Mouse (Mus musculus): ENCODE measurements around the gene Lrrc8b.
A peak's percentile ranks its signal among the peaks of the same experiment; 100 is the strongest.

The Lrrc8b gene

GRCm38 (mm10) chr5:105484247-105484646 is 68.7 kb downstream of the Lrrc8b start:
- DNase-seq = no peak

DNA sequence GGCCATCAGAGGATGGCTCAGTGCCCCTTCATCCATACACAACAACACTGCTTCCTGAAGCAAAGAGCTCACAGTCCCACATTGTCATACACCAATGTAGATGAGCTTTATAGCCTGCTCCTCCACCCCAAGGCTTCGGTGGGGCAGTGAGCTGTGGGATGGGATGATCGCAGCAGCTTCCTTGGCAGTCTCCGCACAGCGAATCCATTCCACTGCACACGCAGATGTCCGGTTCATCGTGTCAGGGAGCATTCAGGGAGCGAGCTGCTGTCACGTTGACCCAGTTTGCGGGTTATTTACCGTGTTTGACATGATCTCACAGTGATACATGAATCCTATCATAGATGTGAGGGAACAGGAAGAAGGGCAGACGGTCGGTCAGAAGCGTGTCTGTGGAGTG is 69.3 kb downstream of the Lrrc8b start:
- DNase-seq = no peak

GRCm38 (mm10) chr5:105490211-105490610 is 74.6 kb downstream of the Lrrc8b start:
- no peak for DNase-seq

DNA sequence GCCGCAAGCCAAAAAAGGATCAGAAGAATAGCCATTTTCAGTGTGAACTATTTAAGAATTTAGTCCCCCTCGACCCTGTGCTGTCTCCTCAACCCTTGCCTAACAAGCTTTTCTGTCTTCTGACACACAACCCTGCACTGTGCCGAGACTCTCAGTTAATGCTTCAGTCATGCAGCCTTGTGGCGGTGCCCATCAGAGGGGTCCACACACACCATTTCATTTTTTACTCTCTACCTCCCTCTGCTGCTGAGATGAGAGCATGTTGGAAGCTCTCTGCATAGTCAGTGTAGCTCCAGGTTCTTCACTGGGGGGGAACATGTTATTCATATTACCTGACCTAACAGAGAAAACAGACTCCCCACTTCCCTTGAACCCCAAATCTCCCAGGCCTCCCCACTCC is 75.8 kb downstream of the Lrrc8b start:
- no peak for DNase-seq

- no peak for DNase-seq
Observed at GRCm38 (mm10) chr5:105492367-105493246, 77.0 kb downstream of the Lrrc8b start.

DNA sequence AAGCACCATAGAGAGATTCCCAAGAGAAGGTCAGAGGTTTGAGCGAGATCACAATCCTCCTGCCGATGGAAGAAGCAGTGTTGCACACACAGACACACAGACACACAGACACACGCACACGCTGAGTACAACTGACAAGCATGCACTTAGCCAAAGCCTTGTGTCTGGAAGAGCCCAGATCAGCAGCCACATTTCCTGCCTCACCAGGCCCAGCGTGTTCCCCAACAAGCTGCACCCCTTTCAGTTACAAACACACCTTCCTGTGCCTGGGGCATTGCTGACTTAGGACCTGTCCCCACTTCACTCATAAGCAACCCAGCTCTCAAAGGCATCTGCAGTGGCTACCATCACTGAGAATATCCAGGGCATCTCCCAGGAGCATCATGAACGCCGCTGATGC is 77.8 kb downstream of the Lrrc8b start:
- no peak for DNase-seq

DNA sequence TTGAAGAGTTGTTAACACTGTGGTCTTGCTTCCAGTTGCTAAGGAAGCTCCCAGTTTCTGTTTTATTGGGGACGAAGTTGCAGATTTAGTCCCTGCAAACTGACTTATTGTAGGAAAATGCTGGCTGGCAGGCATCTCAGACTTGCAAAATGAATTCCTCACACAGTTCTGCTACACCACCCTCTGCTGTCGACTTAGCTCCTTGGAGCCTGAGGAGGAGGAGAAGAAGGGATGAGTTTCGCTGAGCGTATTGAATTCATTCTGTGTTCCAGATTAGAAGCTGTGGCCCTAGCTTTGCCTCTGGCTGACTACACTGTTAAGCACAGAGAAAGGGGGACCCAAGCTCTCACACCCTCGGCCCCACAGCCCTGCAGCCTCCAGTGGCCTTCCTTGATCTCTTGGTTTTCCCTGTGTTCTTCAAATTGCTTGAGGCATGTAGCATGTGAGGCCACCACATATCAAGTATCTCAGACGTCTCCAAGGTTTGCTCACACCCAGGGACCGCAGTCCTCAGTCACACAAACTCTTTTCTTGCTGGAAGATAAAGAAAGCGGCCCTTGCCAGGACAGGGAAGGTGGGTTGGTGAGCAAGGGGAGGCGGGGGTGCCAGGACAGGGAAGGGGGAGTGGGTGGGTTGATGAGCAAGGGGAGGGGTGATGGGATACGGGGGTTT is 78.8 kb downstream of the Lrrc8b start:
- no peak for DNase-seq

- peak; percentile 79 for DNase-seq
Observed at GRCm38 (mm10) chr5:105494918-105495901, 79.6 kb downstream of the Lrrc8b start.

DNA sequence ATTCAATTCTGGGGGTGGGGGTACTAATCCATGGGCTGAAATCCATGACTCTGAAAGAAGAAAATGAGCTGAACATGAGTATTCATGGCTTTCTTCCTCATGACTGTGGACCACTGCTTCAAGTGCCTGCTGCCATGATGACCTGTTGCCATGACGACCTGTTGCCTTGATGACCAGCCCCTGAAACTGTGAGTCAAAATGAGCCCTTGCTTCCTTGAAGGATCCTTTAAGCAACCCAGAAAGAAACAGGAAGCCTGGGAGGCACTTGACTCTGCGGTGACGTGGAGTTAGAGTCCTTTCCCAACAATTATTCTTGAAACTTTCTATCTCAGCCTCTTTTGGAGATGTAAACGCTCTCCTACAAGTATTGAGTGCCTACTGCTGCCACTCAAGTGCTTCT is 80.6 kb downstream of the Lrrc8b start:
- DNase-seq = no peak

- no peak for DNase-seq
Observed at GRCm38 (mm10) chr5:105496586-105496985, 81.0 kb downstream of the Lrrc8b start.

- no peak for DNase-seq
Observed at GRCm38 (mm10) chr5:105498429-105499000, 82.9 kb downstream of the Lrrc8b start.

GRCm38 (mm10) chr5:105499396-105499795 is 83.8 kb downstream of the Lrrc8b start:
- no peak for DNase-seq

DNA sequence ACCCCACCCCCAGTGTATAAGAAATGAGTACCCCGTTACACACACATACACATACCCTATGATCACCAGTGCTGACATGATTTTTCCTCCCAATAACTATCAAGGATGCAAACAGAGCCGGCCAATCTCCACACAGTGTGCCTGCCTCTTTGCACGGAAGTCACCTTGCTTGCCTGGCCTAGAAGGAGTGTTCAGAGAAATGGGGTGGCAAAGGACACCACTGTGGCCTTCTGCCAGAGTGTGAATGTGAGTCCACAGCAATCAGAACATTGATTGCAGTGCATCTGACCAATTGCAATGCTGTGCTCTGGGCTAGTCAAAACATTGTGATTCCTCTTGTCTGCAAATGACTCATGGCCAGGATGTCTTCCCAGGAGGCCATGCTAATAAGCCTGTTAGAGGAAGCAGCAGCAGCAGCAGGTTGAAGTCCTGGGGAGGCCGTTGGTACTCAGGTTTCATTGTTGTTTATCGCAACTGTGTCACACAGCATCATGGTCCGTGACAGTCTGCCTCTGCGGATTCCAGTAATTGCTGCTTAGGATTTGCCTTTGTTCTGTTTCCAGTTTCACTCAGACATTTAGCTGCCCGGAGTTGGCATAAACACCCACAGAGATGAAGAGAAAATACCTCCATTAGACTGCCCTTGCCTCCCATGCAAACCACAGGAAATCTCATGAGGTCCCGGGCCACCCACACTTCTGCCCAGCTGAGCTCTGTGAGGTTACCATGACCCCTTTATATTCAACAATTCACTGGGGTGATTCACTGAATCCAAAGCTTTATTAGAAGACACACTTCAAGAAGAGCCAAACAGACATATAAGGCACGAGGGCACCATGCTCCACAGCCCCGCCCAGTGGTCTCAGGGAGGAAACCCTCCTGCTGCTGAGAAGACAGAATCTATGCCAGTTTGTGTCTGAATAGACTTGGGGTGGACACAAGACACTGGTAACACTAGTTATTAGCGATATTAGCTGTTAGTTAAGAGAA is 84.9 kb downstream of the Lrrc8b start:
- DNase-seq = no peak

GRCm38 (mm10) chr5:105501136-105501535 is 85.6 kb downstream of the Lrrc8b start:
- DNase-seq = no peak

GRCm38 (mm10) chr5:105508813-105509212 is 93.2 kb downstream of the Lrrc8b start:
- DNase-seq = no peak

- no peak for DNase-seq
Observed at GRCm38 (mm10) chr5:105512297-105512696, 96.7 kb downstream of the Lrrc8b start.

DNA sequence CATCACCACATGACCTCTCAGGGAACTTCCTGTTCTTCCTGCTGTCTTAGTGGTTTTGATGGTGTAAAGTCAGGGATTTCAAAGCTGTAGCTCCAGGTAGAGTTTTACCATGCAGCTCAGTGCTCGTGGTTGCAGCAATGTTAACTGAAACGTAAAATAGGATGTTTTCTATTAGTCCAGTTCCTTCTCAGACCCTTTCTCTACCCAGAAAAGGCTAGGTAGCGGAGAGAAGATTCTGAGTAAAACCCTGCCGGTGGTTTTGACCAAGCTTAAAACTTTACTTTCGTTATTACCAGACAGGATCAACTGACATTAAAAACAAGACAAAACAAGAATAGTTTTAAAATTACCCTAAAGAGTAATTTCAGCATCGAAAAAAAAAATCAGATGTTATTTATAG is 100.0 kb downstream of the Lrrc8b start:
- no peak for DNase-seq

DNA sequence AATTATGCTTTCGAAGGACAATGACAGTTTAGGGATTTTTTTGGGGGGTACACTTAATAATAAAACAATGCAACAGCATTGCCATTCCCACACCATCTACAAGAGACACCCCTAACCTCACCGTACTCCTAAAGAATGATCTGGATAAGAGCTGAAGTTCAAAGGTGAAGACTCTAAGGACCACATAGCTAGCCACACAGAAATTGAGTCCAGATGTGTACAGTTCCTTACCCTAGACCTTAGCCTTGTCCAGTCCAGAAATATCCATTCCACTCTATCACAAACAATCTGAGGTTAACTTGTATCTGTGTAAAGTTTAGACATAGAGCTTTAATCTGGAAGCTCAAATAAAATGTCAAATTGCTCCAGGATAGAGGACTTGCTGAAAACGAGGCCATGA is 100.7 kb downstream of the Lrrc8b start:
- DNase-seq = no peak

DNA sequence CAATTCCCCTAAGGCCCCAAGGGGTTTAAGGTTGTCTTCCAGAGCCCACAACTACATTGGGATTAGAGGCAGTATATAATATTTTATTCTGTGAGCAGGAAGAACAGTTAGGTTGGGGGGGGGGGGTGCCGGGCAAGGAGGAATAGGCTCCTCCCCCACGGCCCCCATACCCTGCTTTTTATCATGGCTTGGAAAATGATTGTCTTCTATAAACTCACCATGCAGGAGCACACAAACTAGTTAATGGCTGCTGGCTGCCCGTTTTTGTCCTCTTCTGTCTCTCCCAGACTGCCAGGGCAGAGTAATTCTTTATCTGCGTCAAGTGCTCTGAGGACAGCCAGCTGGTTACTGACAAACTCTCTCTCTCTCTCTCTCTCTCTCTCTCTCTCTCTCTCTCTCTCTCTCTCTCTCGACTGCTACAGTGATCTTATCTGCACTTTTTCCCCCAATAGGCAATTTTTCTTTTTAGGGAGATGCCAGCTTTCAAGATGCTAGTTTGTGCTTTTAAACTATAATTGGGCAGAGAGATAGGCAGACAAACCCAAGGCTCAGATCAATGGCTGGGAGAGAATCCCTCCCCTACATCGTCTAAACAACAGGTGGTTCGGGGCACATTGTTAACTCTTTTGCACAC is 102.5 kb downstream of the Lrrc8b start:
- DNase-seq = no peak

- DNase-seq = peak; percentile 30
Observed at GRCm38 (mm10) chr5:105518626-105519095, 103.1 kb downstream of the Lrrc8b start.
